Mouse (Mus musculus) layer of hippocampus, postnatal 14 days (tissue): Measurements from ENCODE around the gene Tmc5. TPM values are rescaled to one million over a fixed set of nuclear protein-coding genes. Genes with fewer than 3 reads are reported as not detected.

Experiments
- DNase-seq, 2 experiments: peaks; one replicate each; pipeline ENCODE4 v3.0.0; 2021 to 2022; ENCODE audit warnings: low spot score in 2 of 2, mixed read lengths in 1 of 2
- long read RNA-seq, 2 experiments: library from polyadenylated mRNA; stranded (forward); transcript quantifications; one replicate each; pipeline ENCODE4 v2.0.0; 2021
- total RNA-seq, 2 experiments: library from RNA; stranded (reverse); gene quantifications; 2 replicates each; pipeline ENCODE4 v1.2.3; 2021

Tmc5 gene
- under 1 TPM; 0.21 to 0.31 TPM for total RNA-seq
- long read RNA-seq, experiment 1 = 0 reads
- long read RNA-seq, experiment 2, partial matches to known transcripts = 0 of 1 reads
- long read RNA-seq, experiment 2, other reads (novel, unspliced or antisense) = 0 of 1 reads

GRCm38 (mm10) chr7:118597201-118597600, at the start of gene Tmc5:
Tmc5 (plus strand) TSS chr7:118597297.
- DNase-seq = no peak

- no peak for DNase-seq
These were observed 49.6 kb upstream of the Tmc5 start for GRCm38 (mm10) chr7:118547451-118547850.

- no peak for DNase-seq
These were observed 43.2 kb upstream of the Tmc5 start for GRCm38 (mm10) chr7:118553881-118554280.

GRCm38 (mm10) chr7:118554290-118554689, 42.8 kb upstream of the Tmc5 start:
- DNase-seq = no peak

GRCm38 (mm10) chr7:118569121-118569543, 28.0 kb upstream of the Tmc5 start:
- DNase-seq = no peak

GRCm38 (mm10) chr7:118571350-118571749, 25.7 kb upstream of the Tmc5 start:
- no peak for DNase-seq

GRCm38 (mm10) chr7:118572039-118572438, 25.1 kb upstream of the Tmc5 start:
- no peak for DNase-seq

- DNase-seq = no peak
These were observed 18.8 kb upstream of the Tmc5 start for GRCm38 (mm10) chr7:118578269-118578668.

GRCm38 (mm10) chr7:118579938-118580337, 17.2 kb upstream of the Tmc5 start:
- DNase-seq = no peak

- no peak for DNase-seq
These were observed 13.3 kb upstream of the Tmc5 start for GRCm38 (mm10) chr7:118583821-118584220.

- peak; percentile 79 to 82 for DNase-seq
These were observed 12.7 kb upstream of the Tmc5 start, which contains the start of gene Tmc7 for GRCm38 (mm10) chr7:118584257-118584907. Tmc7 (minus strand) TSS chr7:118584736.

GRCm38 (mm10) chr7:118584926-118585325, 12.2 kb upstream of the Tmc5 start:
- DNase-seq = no peak

- DNase-seq = no peak
These were observed 11.2 kb upstream of the Tmc5 start for GRCm38 (mm10) chr7:118585856-118586255.

GRCm38 (mm10) chr7:118590726-118591305, 6.3 kb upstream of the Tmc5 start:
- DNase-seq = no peak

- DNase-seq = peak; percentile 42 to 58
These were observed 5.0 kb upstream of the Tmc5 start for GRCm38 (mm10) chr7:118592146-118592545.

GRCm38 (mm10) chr7:118593567-118594407, 3.3 kb upstream of the Tmc5 start:
- peak; percentile 80 to 89 for DNase-seq

GRCm38 (mm10) chr7:118594611-118595010, 2.5 kb upstream of the Tmc5 start:
- no peak for DNase-seq

GRCm38 (mm10) chr7:118595228-118595627, 1.9 kb upstream of the Tmc5 start:
- peak; percentile 95 to 96 for DNase-seq

GRCm38 (mm10) chr7:118596271-118596670, 826 bp upstream of the Tmc5 start:
- DNase-seq = no peak

- DNase-seq = no peak
These were observed 3.0 kb downstream of the Tmc5 start for GRCm38 (mm10) chr7:118599954-118600631.

- DNase-seq = no peak
These were observed 7.7 kb downstream of the Tmc5 start for GRCm38 (mm10) chr7:118604842-118605241.
